Mouse (Mus musculus) spleen, adult 2 months (tissue): ENCODE measurements at regions not wholly inside any gene's neighbourhood (a gene's known extent, or its start where the extent isn't known, plus 50 kb on each side); places are given as distances from the start of the nearest gene placed in this dataset.

ENCODE experiments used
- CTCF ChIP-seq: fragments of 200-500 bp; IDR thresholded peaks from 2 replicates; pipeline ENCODE4 v1.5.1; 2011; ENCODE audit warnings: mild to moderate bottlenecking, inconsistent platforms; ENCODE audit not compliant: insufficient read depth, insufficient read length, insufficient replicate concordance; ENCODE audit errors: extremely low read depth
- POLR2A ChIP-seq: fragments of 200-500 bp; IDR thresholded peaks from 2 replicates; pipeline ENCODE4 v1.6.1; 2011; ENCODE audit warnings: low read depth, low read length, inconsistent platforms

DNA sequence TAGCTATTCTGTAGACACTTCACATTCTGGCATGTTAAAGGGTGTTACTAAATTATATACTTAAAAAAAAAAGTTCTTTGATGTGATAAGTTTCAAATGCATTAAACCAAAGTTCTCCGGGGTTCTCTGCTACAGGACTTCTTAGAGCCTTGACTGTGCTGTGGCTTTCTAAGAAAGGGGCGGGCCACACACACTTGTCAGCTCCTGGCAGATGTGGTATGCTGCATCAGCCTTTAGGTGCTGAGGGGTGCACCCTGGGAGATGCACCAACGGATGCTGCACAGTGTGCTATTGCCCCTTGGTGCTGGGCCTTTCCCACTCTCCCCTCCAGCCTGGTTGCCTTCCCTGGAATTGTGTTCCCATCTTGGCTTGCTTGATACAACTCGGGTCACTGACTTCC lies 125.0 kb downstream of the Bcl2l11 start:
- TF ChIP-seq CTCF, result no peak
- no peak for TF ChIP-seq POLR2A
